Mouse (Mus musculus): ENCODE measurements at regions not wholly inside any gene's neighbourhood (a gene's known extent, or its start where the extent isn't known, plus 50 kb on each side); places are given as distances from the start of the nearest gene placed in this dataset.

DNA sequence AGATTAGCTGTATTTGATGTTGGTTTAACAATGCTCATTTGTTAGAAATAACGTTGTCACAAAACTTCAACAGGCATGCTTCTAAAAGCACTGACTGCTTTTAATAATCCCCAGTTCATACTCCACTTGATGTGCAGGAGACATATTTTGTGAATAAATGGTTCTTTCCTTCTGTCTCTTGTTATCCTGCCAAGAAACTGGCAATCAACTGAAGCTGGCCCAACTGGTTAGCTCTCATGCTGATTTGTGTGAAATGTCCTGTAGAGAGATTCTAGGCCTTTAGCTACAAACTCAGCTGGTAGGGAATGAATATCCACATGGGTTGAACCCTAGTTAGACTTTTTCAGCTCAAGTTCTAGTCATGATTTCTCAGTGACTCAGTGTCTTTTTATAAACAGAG lies 647.8 kb upstream of the Cntnap5b start:
- Histone ChIP-seq H3K4me1 (replicated peaks) (no peaks in the 10 kb centered on the region), H3K36me3 (no peaks in the 10 kb centered on the region), H3K27me3 (replicated peaks) (no peaks in the 10 kb centered on the region), H3K4me3 (replicated peaks) (no peak overlapping the region), H3K9me3 (no peaks in the 10 kb centered on the region), H3K9ac (no peak overlapping the region), H3K27ac (no peak overlapping the region), H3K4me2 (replicated peaks) (no peak overlapping the region)
- WGBS, result 72% methylated on average over 1 of the region's 1 CpGs
- ATAC-seq, result no peak

DNA sequence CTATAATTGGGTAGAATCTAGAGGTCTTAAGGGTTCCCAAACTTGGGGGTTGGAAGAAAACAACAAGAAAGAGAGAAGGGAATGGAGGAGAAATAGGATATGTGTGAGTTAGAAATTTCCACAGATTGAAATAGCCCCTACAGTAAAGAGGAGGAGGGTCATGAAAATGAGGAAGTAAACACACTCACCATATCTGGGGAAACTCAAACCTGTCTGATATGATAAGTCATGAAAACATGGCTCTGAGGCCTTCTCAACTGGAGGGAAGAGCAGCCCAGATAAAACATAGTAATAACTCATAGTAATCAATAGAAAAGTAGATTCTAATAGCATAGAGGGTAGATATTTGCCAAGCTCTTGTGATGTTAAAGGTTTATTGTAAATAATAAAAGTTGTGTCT lies 638.4 kb upstream of the Cntnap5b start:
- Histone ChIP-seq H3K4me2 (replicated peaks) (no peak overlapping the region), H3K9ac (no peak overlapping the region), H3K9me3 (no peaks in the 10 kb centered on the region), H3K36me3 (no peaks in the 10 kb centered on the region), H3K27me3 (replicated peaks) (no peaks in the 10 kb centered on the region), H3K4me3 (replicated peaks) (no peak overlapping the region), H3K27ac (no peak overlapping the region), H3K4me1 (replicated peaks) (no peaks in the 10 kb centered on the region)
- no peak for ATAC-seq

DNA sequence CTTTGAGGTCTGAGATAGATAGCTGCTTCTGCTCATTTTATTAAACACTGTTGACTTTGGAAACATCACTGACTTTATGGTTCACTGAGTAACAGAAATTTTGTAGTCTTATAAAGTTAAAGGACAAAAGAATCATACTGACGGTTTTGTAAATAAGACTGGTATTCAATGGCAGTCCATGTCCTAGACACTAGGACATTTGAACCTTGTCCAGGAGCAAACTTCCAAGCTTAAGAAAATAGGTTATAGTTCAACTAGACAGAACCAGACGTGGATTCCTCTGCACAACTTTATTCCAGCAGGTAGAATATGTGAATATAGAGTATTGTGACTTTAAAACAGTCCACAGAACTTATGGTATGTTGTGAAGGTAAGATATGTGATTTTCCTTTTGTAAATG lies 635.0 kb upstream of the Cntnap5b start:
- Histone ChIP-seq H3K36me3 (no peaks in the 10 kb centered on the region), H3K9me3 (no peaks in the 10 kb centered on the region), H3K27ac (no peak overlapping the region), H3K9ac (no peak overlapping the region), H3K27me3 (replicated peaks) (no peaks in the 10 kb centered on the region), H3K4me3 (replicated peaks) (no peak overlapping the region), H3K4me1 (replicated peaks) (no peaks in the 10 kb centered on the region), H3K4me2 (replicated peaks) (no peak overlapping the region)
- no peak for ATAC-seq
- 58% methylated on average over 2 of the region's 2 CpGs for WGBS

DNA sequence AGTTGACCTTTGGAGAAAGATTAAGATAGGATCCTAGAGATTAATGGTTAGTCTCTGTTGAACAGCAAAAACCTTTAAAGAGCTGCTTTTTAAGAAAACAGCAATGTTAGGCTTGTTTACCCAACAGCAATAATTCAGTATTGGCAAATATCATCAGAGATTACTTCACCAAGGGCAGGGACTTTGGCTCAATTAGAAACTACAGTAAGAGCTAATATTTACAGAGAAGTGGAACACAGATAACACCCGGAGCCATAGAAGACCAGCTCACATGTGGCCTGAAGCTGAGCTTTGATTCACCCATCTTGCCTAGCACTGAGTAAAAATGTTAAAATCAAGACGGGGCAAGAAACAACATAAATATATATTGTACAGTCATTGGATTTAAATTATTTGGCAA lies 611.9 kb upstream of the Cntnap5b start:
- H3K36me3 ChIP-seq, result no peaks in the 10 kb centered on the region
- H3K4me1 ChIP-seq (replicated peaks), result no peaks in the 10 kb centered on the region
- H3K4me2 ChIP-seq (replicated peaks), result no peak overlapping the region
- no peak overlapping the region for H3K27ac ChIP-seq
- WGBS, result 70% methylated on average over 2 of the region's 2 CpGs
- no peak overlapping the region for H3K9ac ChIP-seq
- ATAC-seq, result peak; percentile 82
- no peaks in the 10 kb centered on the region for H3K9me3 ChIP-seq
- no peak overlapping the region for H3K4me3 ChIP-seq (replicated peaks)
- H3K27me3 ChIP-seq (replicated peaks), result no peaks in the 10 kb centered on the region

All from intestine, embryonic 15.5 days (tissue).